Mouse (Mus musculus) megakaryocyte, embryonic 14.5 days (primary cell): ENCODE results near the gene Pkig.

Source experiments
- FLI1 ChIP-seq: IDR thresholded peaks from 2 replicates; pipeline ENCODE4 v1.6.1; 2012; ENCODE audit warnings: low read length, inconsistent platforms, mixed read lengths
- GATA1 ChIP-seq: IDR thresholded peaks from 3 replicates; pipeline ENCODE4 v1.6.1; 2012; ENCODE audit warnings: mixed read lengths, low read length, inconsistent platforms, borderline replicate concordance

DNA sequence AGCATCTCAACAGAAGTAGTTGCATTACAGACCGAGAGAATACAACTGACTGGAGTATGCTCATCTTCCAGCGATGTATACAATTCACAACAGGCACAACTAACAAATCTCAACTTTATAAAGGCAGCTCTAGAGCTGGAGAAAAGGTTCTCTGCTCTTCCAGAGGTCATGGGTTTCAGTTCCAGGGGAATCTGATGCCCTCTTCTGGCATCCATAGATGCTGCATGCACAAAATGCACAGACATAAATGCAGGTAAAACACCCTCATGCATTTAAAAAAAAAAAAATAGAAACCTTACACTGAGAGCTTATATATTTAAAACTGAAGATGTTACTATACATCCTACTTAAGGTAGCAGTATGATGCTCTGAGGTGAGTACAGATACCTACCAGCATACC is 26.5 kb upstream of the Pkig start:
- TF ChIP-seq GATA1 = no peak
- TF ChIP-seq FLI1 = no peak
